Mouse (Mus musculus) left cerebral cortex, adult 2 months (tissue): ENCODE measurements around the gene Neurog2. TPM values are rescaled to one million over a fixed set of nuclear protein-coding genes. Genes with fewer than 3 reads are reported as not detected.

Experiments used
- DNase-seq, 2 experiments: peaks; one replicate each; pipeline ENCODE4 v3.0.0; 2021 to 2022; ENCODE audit warnings: low spot score in 2 of 2, mixed read lengths in 1 of 2; ENCODE audit errors: extremely low spot score in 1 of 2
- H3K27ac ChIP-seq: fragments of 200-600 bp; 2 replicates; pipeline ENCODE4 v1.8.1; 2022
- H3K4me3 ChIP-seq: fragments of 200-600 bp; 2 replicates; pipeline ENCODE4 v1.8.1; 2022
- CTCF ChIP-seq: fragments of 200-600 bp; IDR thresholded peaks from 2 replicates; pipeline ENCODE4 v1.8.1; 2022; ENCODE audit warnings: antibody characterized with exemption, mild to moderate bottlenecking, moderate library complexity
- intact Hi-C: fragments of 180-260 bp; cut with DNase I; formaldehyde crosslinking; loops from one replicate; pipeline ENCODE4 v1.15.1; 2025
- total RNA-seq, 2 experiments: library from RNA; stranded (reverse); gene quantifications; 2 replicates each; pipeline ENCODE4 v1.2.3; 2021

Neurog2 gene
- total RNA-seq, 2 experiments from 2014 or later: 0.25 to 0.65 TPM

DNA sequence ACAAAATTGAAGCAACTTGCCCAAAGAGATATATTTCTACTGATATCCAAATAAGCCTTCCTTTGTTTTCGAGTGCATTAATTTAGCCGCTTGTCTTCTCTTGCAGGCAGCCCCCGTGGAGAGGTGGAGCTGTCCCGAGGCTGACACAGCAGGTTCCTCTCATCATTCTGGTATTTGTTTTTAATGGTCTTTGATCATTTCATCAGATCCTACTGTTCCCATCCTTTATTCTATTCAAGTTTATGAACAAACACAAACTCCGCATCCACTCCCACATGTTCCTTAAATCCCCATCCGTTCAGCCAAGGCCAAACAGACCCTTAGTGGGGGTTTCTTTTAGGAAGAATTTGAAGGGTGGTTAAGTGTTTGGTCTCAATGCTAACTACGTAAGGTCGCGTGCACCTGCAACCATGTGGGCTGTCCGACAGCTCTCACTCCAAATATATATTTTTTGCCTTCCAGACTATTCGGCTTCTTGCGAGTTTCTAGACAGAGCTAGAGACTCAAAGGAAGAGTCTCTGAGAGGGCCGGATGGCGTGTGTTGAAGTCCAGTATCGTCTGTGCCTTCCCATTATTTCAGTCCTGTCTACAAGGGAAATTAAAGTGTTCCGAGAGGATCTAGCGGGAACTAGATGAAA lies 2.1 kb upstream of the Neurog2 start:
- intact Hi-C loops: loop anchor here (5.0 kb wide), 2 partner anchors 76 to 1586 kb away; no protein-coding TSS in a partner anchor
- TF ChIP-seq CTCF: no peak
- no peak overlapping the region for H3K27ac ChIP-seq
- H3K4me3 ChIP-seq: no peak overlapping the region
- DNase-seq: no peak

DNA sequence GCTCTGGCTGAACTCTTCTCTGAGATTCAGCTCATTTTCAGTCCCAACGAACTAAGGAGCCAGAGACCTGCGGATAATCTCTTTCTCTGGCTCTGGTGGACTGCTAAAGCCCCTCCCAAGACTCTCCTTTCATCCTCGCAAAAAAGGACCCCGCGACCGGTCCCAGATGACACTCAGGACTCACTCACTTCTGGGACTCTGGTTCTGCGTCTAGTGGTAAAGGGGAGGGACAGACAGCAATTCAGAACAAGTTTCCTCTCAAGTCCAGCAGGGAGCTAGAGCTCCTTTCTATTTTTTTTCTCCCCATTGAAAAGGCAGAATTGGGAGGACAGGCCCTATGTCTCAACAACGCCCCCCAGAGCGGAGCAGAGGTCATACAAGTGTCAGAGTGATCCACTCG lies 1.4 kb upstream of the Neurog2 start:
- Histone ChIP-seq H3K4me3 (no peak overlapping the region), H3K27ac (no peak overlapping the region)
- no peak for TF ChIP-seq CTCF
- no peak for DNase-seq
- intact Hi-C loops: loop anchor here (5.0 kb wide), 2 partner anchors 76 to 1586 kb away; no protein-coding TSS in a partner anchor

DNA sequence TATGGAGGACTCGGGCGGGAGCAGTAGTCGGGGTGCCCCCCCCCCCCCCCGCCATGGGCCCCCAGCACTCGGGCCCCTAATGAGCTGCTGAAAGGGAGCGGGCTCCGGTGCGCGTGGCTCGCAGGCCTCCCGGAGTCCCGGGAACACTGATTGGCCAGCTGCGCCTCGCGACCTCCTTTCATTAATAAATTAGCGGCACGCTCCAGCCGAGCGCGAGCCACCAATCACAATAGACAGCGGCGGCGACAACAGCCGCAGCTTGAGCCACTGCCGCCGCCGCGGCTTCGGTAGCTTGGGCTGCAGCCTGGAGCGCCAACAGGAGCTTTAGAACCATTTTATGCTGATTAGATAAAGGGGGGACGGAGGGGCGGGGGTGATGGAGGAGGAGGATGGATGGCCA lies 404 bp upstream of the Neurog2 start:
- TF ChIP-seq CTCF: no peak
- peak in 1 of 2 experiments; percentile 19 for DNase-seq
- Histone ChIP-seq H3K27ac (no peak overlapping the region), H3K4me3 (peak overlapping the region; percentile 45)
- intact Hi-C loops: loop anchor here (5.0 kb wide), 2 partner anchors 75 to 1585 kb away; no protein-coding TSS in a partner anchor

DNA sequence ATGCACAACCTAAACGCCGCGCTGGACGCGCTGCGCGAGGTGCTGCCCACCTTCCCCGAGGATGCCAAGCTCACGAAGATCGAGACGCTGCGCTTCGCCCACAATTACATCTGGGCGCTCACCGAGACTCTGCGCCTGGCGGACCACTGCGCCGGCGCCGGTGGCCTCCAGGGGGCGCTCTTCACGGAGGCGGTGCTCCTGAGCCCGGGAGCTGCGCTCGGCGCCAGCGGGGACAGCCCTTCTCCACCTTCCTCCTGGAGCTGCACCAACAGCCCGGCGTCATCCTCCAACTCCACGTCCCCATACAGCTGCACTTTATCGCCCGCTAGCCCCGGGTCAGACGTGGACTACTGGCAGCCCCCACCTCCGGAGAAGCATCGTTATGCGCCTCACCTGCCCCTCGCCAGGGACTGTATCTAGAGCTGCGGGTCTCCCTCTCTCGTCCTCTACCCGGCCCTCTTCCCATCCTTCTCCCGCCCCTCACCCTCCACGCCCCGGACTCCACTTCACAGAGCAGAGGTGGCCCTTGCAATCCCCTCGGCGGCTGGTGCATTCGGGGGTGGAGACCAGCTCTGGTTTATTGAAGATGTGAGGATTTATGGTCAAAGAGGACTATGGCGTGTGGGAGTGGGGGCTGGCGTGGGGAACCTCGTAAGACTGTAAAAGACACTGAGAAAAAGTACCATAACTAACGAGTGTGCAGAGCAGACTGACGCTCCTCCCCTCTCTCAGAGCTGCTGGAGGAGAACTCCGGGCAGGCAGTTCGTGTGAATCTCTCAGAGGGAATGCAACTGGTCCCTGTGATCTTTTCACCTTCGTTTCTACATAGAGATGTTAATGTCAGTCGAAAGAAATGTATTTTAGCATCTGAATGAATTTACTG lies 1.4 kb downstream of the Neurog2 start:
- peak; percentile 67 to 78 for DNase-seq
- peak; percentile 98 for TF ChIP-seq CTCF
- Histone ChIP-seq H3K27ac (no peak overlapping the region), H3K4me3 (peak overlapping the region; percentile 45)
- intact Hi-C loops: loop anchor here (2.0 to 5.0 kb wide), 3 partner anchors 73 to 1583 kb away; no protein-coding TSS in a partner anchor

DNA sequence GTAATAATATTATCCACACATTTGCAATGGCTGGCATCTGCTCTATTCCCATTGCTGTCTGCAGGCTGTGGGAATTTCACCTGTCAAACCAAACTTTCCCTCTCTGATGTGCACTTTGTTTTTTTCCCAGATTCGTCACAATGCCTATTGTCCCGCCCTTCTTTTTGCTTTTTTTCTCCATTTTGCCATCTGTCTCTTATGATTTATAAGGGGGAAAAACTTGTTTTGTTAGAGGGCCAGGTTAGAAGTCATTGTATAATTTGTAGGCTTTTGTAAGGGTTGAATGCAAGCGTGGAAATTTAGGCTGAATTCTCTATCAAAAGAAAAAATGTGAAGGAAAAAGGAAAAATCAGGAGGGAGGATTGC lies 2.0 kb downstream of the Neurog2 start:
- no peak overlapping the region for H3K27ac ChIP-seq
- TF ChIP-seq CTCF: no peak
- DNase-seq: no peak
- H3K4me3 ChIP-seq: no peak overlapping the region
- intact Hi-C loops: loop anchor here (2.0 to 5.0 kb wide), 3 partner anchors 72 to 1582 kb away; no protein-coding TSS in a partner anchor

DNA sequence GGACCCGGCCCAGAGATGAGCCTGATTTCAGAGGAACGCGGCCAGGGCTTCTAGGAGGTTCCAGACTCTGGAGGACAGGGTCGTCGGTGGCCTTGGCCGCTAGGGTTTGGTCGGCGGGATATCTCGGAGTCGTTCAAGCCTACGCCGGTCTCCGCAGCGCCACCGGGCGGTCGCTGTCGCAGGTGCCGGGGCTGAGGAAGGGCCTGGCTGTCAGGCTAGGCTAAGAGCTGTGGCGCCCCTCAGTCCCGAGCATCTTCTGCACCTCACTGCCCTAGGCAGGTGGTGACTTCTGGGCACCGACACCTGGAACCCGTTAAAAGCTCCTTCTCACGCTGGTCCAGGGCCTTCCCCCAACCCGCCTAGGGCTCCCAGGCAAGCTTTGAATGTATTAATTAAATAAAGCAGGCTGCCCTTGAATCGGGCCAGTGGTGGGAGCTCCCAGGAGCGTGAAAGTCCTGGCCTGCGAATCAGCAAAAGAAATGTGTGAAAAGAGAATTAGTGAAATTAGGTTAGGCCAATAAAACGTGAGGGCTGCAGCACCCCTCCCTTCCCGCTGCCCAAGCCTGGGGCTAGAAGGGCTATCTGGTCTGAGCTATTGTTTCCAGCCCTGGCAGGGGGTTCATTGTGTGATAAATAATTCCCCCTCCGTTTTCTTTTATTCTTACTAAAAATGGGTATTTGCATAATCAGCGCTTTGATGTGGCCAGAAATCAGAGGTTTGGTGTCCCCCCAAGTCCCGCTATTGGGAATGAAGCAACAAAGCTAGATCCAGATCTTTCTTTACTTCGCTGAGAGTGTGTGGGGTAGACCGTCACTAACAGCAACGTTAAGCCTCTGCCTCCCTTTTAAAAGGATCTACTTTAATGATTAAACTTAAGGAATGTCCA lies 7.2 kb downstream of the Neurog2 start:
- peak; percentile 43 for TF ChIP-seq CTCF
- no peak for DNase-seq
- no peak overlapping the region for H3K4me3 ChIP-seq
- H3K27ac ChIP-seq: no peak overlapping the region
- intact Hi-C loops: no loop called here

DNA sequence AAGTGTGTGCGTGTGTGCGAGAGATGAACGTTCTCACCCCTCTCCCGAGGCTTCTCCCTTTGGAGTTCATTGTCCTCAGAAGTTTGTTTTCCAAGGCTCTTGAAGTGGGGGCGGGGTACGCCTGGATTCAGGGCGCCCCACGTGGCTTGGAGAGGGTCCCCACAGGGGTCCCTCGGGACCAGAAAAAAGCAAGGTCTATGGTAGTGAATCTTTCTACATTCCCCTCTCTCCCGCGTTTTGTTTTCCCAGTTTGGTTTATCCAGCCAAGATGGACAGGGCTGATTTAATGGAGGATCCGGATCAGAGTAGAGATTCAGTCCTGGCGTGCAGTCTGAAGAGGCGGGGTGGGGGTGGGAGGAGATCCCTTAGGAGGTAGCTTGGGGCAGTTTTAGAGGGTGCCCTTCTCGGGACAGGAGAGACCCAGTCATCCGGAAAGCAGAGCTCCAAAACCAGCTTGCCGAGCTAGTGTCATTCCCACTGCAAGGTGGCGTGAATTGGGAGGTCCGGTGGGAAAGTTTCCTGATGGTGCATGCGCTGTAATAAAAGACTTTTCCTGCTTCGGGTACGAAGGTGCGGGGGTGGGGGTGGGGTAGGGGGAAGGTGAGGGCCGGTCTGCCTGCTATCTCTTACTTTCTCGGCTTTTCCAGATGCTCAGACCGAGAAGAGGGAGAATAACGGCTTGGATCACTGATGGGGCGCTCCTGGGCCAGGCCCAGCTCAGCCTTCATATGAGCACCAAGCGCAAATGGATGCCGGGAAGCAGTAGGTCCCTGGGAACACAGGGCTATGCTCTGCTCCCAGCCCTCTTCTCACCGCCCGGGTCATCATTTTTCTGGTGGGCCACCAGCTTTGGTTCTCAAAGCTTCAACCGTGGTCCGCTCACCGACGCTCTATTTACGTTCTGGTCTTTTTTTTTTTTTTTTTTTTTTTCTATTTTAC lies 8.1 kb downstream of the Neurog2 start:
- intact Hi-C loops: no loop called here

DNA sequence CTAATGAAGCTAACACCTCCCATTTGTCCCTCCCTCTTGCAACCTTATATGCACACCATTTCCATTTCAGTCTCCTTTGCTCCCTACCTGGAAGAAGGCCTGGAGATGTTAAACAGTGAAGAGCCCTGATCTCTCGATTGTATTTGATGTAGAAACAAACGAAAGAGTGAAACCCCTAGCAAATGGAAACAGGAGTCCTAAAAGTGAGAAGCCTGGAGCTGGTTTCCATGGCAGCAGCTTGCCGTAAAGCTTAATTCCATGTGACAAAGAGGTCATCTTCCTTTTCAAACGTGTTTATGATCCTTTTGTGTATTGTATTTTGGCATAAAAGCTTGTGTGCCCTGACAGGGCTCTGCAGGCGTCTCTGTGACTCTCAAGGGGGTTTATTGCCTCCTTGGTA lies 9.3 kb downstream of the Neurog2 start:
- TF ChIP-seq CTCF: no peak
- intact Hi-C loops: no loop called here
- H3K4me3 ChIP-seq: no peak overlapping the region
- H3K27ac ChIP-seq: no peak overlapping the region
- no peak for DNase-seq

More for the DNA sequence above, 8.1 kb downstream of the Neurog2 start:
- no peak overlapping the region for H3K4me3 ChIP-seq
- TF ChIP-seq CTCF: no peak
- DNase-seq: no peak
- H3K27ac ChIP-seq: no peak overlapping the region

DNA sequence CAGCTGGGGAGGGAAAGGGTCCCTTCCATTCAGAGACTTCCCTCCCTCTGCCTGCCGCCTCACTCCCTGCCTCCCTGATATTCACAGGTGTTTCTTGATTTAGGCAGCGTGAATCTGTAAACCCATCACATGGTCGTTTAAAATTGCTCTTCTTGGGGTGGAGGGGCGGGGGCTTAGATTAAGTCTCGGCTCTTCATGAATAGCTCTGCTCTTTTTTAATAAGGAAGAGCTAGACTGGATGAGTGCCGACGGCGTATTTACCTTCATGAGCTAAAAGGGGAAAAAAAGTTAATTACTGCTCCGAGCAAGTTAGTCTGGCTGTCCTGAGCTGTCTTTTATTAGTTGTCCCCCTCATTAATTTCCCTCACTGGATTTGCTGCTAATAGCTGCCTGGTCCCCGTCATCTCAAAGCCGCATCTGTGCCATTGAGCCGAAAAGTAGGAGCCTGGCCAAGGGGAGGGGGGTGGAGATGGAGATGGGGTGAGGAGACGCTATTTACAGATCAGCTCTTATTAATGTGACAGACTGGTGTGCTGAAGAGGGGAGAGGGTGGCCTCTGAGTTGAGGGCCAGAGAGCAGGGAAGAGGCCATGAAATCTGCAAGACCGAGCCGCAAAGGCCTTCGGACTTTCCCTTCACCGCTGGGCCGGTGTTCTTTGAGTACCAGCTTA lies 13.4 kb downstream of the Neurog2 start:
- no peak overlapping the region for H3K27ac ChIP-seq
- H3K4me3 ChIP-seq: no peak overlapping the region
- intact Hi-C loops: no loop called here
- TF ChIP-seq CTCF: no peak
- DNase-seq: no peak
